ENCODE assay signal across 28 mouse cellular contexts in genomic region chr9:58014393-58015160, GRCm38 (mm10). TPM values are rescaled to one million over a fixed set of nuclear protein-coding genes. Genes with fewer than 3 reads are reported as not detected.
DNase-seq lines count a peak whose midpoint lies in the region; ATAC-seq and TF ChIP-seq lines count a peak whose summit lies in the region.
"Had no signal": no experiment of that assay in that cellular context is flagged by ENCODE, and none has a peak within 500 bp of the region (broad histone marks: within the 10 kb centered on the region; RNA-seq: fewer than 3 reads in every experiment).

No protein-coding gene starts in this region.

- ATAC-seq in kidney, embryonic 15.5 days (replicated peaks; ENCODE audit: low FRiP score), result no peak
- peak; percentile 62 for ATAC-seq in granulocyte monocyte progenitor cell, adult 5-6 weeks (replicated peaks; ENCODE audit: poor library complexity, severe bottlenecking)
- ATAC-seq: activated CD4-positive, CD25-positive, alpha-beta regulatory T cell, adult 4 months; hindbrain, embryonic 16.5 days; intestine, postnatal 0 days; liver, postnatal 0 days; lung, postnatal 0 days; midbrain, embryonic 13.5 days; Patski had no signal

- peaks cover 29% of the 10 kb centered on the region for H3K4me1 ChIP-seq in kidney, embryonic 15.5 days
- peaks cover 7% of the 10 kb centered on the region for H3K4me1 ChIP-seq in cerebellum, adult 2 months (ENCODE audit: control insufficient read depth, insufficient read depth, low read length)
- H3K4me1 ChIP-seq: embryonic facial prominence, embryonic 15.5 days had no signal

- H3K9ac ChIP-seq in kidney, embryonic 15.5 days, result no peak overlapping the region
- H3K9ac ChIP-seq: embryonic facial prominence, embryonic 15.5 days; limb, embryonic 12.5 days; liver, postnatal 0 days; midbrain, embryonic 13.5 days had no signal

- no peak for TF ChIP-seq CTCF in cerebellum, adult 2 months (IDR thresholded peaks at IDR 0.05; ENCODE audit: borderline replicate concordance, insufficient read depth, low read depth, low read length)

- peaks cover 6% of the 10 kb centered on the region; the same call in 1 of the 2 replicates for H3K27me3 ChIP-seq in kidney, embryonic 15.5 days
- no peaks in the 10 kb centered on the region for H3K27me3 ChIP-seq in cerebellum, adult 2 months (ENCODE audit: control insufficient read depth, insufficient read depth, low read length)
- H3K27me3 ChIP-seq: CH12.LX; embryonic facial prominence, embryonic 15.5 days; midbrain, embryonic 13.5 days; Patski had no signal

- no peak for TF ChIP-seq POLR2A in cerebellum, adult 2 months (IDR thresholded peaks at IDR 0.05; ENCODE audit: borderline replicate concordance, insufficient read depth, low read length)

- H3K4me3 ChIP-seq in kidney, embryonic 15.5 days (replicated peaks), result no peak overlapping the region
- H3K4me3 ChIP-seq in cerebellum, adult 2 months (replicated peaks; ENCODE audit: insufficient read depth, low read depth, low read length), result no peak overlapping the region
- H3K4me3 ChIP-seq: embryonic facial prominence, embryonic 15.5 days; gastrocnemius, adult 2 months; hindbrain, embryonic 10.5 days; limb, embryonic 12.5 days; midbrain, embryonic 13.5 days had no signal

- WGBS in kidney, embryonic 15.5 days, result 59% methylated on average over 8 of the region's 8 CpGs
- 88% methylated on average over 8 of the region's 8 CpGs for WGBS in cerebellum, adult 2 months

- H3K36me3 ChIP-seq in kidney, embryonic 15.5 days, result no peaks in the 10 kb centered on the region
- H3K36me3 ChIP-seq: embryonic facial prominence, embryonic 15.5 days; G1E; hindbrain, embryonic 10.5 days; limb, embryonic 12.5 days; midbrain, embryonic 13.5 days had no signal

- no peaks in the 10 kb centered on the region for H3K9me3 ChIP-seq in kidney, embryonic 15.5 days (replicated peaks)
- H3K9me3 ChIP-seq: embryonic facial prominence, embryonic 15.5 days; G1E; hindbrain, embryonic 10.5 days; limb, embryonic 12.5 days; midbrain, embryonic 13.5 days had no signal

- DNase-seq in kidney, adult 8-10 months, result no peak
- peak; percentile 43 for DNase-seq in R1 (ENCODE audit: low read depth, low spot score)
- DNase-seq in adrenal gland, adult 8-10 months, result peak; percentile 90
- no peak for DNase-seq in lung, postnatal 14 days
- no peak for DNase-seq in layer of hippocampus, adult 11-12 months (ENCODE audit: low spot score)
- DNase-seq in cerebellum, adult 2 months, result no peak
- DNase-seq: B cell, adult 2 months; cerebellum, adult 8-10 months; cerebellum, postnatal 36 days; gastrocnemius, adult 2 months; kidney, postnatal 10 days; liver, postnatal 0 days had no signal

- no peak overlapping the region for H3K4me2 ChIP-seq in kidney, embryonic 15.5 days
- H3K4me2 ChIP-seq: embryonic facial prominence, embryonic 15.5 days; heart, embryonic 11.5 days; limb, embryonic 12.5 days; liver, embryonic 11.5 days; midbrain, embryonic 13.5 days had no signal

- H3K27ac ChIP-seq in kidney, embryonic 15.5 days, result peak overlapping the region; percentile 15; the same call in 1 of the 2 replicates
- H3K27ac ChIP-seq in cerebellum, adult 2 months (ENCODE audit: insufficient read depth, low read length), result no peak overlapping the region
- H3K27ac ChIP-seq: embryonic facial prominence, embryonic 15.5 days; gastrocnemius, adult 2 months; hindbrain, embryonic 10.5 days; limb, embryonic 12.5 days; midbrain, embryonic 13.5 days had no signal

RNA-seq across cellular contexts. Expression of gene Cyp11a1, which starts 8.4 kb away (rescaled TPM):
- polyA plus RNA-seq in kidney, embryonic 15.5 days (2015; fragmentation: Nextera tagmentation; extraction: Ambion mirVana), result 15.7 and 46.0 TPM in 2 replicates
- 1,000 to 10,000 TPM; 7,138 to 8,839 (median 8,155) TPM for total RNA-seq in adrenal gland, adult 8-10 months (2022)
- 0.58 and 7.0 TPM in 2 replicates for total RNA-seq in granulocyte monocyte progenitor cell, adult 5-6 weeks (2014; fragmentation: Nextera tagmentation)
- total RNA-seq in granulocyte monocyte progenitor cell, adult 5-6 weeks (2017), result 0.52 and 1.2 TPM in 2 replicates
- 3.6 and 3.7 TPM in 2 replicates for polyA plus RNA-seq in cerebellum, adult 2 months (2012; rRNA removed)
- polyA plus RNA-seq: activated CD4-positive, CD25-positive, alpha-beta regulatory T cell, adult 4 months; heart, embryonic 11.5 days; hindbrain, embryonic 10.5 days; liver, embryonic 11.5 days had no signal

RNA-seq across cellular contexts. Expression of gene Stra6, which starts 49.0 kb away (rescaled TPM):
- 28.0 and 29.7 TPM in 2 replicates for polyA plus RNA-seq in kidney, embryonic 15.5 days (2015; fragmentation: Nextera tagmentation; extraction: Ambion mirVana)
- 1 to 10 TPM; 1.0 to 2.6 (median 2.2) TPM for total RNA-seq in adrenal gland, adult 8-10 months (2022)
- not detected in 2 replicates for total RNA-seq in granulocyte monocyte progenitor cell, adult 5-6 weeks (2014; fragmentation: Nextera tagmentation)
- not detected in 2 replicates for total RNA-seq in granulocyte monocyte progenitor cell, adult 5-6 weeks (2017)
- polyA plus RNA-seq in cerebellum, adult 2 months (2012; rRNA removed), result 2.8 and 3.9 TPM in 2 replicates
- total RNA-seq: megakaryocyte progenitor cell, adult 5-6 weeks had no signal
- polyA plus RNA-seq: G1E; liver, postnatal 0 days had no signal

Comparison
In these comparisons a context has a peak if more than half of its experiments do, and no peak if none do; other contexts are left out.
1. DNase-seq: peak in R1 (single experiment) and adrenal gland, adult 8-10 months (single experiment); none in kidney, adult 8-10 months (0 of 2), lung, postnatal 14 days (single experiment), layer of hippocampus, adult 11-12 months (single experiment) and cerebellum, adult 2 months (0 of 2).
2. RNA of gene Cyp11a1, which starts 8.4 kb away (total RNA-seq): 7,138 to 8,839 TPM in adrenal gland, adult 8-10 months; 0.52 to 7.0 TPM in granulocyte monocyte progenitor cell, adult 5-6 weeks; every median in the first group is over 100 times any median in the second.